In genomic region chr17:47494132-47494531, GRCm38 (mm10) we compare ENCODE assay signal across 24 mouse cellular contexts. TPM values are rescaled to one million over a fixed set of nuclear protein-coding genes. Genes with fewer than 3 reads are reported as not detected.
DNase-seq lines count a peak whose midpoint lies in the region; ATAC-seq and TF ChIP-seq lines count a peak whose summit lies in the region.
"Had no signal": no experiment of that assay in that cellular context is flagged by ENCODE, and none has a peak within 500 bp of the region (broad histone marks: within the 10 kb centered on the region; RNA-seq: fewer than 3 reads in every experiment).

No protein-coding gene starts in this region.

- H3K36me3 ChIP-seq in heart, embryonic 12.5 days: peaks cover 94% of the 10 kb centered on the region
- peaks cover 86% of the 10 kb centered on the region for H3K36me3 ChIP-seq in liver, postnatal 0 days (replicated peaks; ENCODE audit: insufficient read depth, low read length)
- peaks cover 62% of the 10 kb centered on the region for H3K36me3 ChIP-seq in liver, embryonic 11.5 days (ENCODE audit: control insufficient read depth, insufficient read depth, low read length)
- peaks cover 72% of the 10 kb centered on the region for H3K36me3 ChIP-seq in small intestine, adult 2 months (ENCODE audit: control insufficient read depth, insufficient read depth, low read length)

- peak overlapping the region; percentile 63 for H3K27ac ChIP-seq in heart, embryonic 12.5 days (ENCODE audit: poor library complexity, severe bottlenecking)
- no peak overlapping the region for H3K27ac ChIP-seq in liver, postnatal 0 days (ENCODE audit: low read depth)
- H3K27ac ChIP-seq in liver, embryonic 11.5 days (ENCODE audit: low read depth, low read length): peak overlapping the region; percentile 49; the same call in 1 of the 2 replicates
- peak overlapping the region; percentile 37 for H3K27ac ChIP-seq in small intestine, adult 2 months (ENCODE audit: insufficient read depth, low read depth, low read length)
- H3K27ac ChIP-seq: embryonic facial prominence, embryonic 15.5 days; forebrain, embryonic 10.5 days; gastrocnemius, adult 2 months; hindbrain, embryonic 10.5 days; hindbrain, embryonic 14.5 days had no signal

- ATAC-seq in heart, embryonic 12.5 days (ENCODE audit: insufficient number of reproducible peaks, low FRiP score): peak; percentile 81
- no peak for ATAC-seq in liver, postnatal 0 days
- peak; percentile 59; the same call in 1 of the 2 replicates for ATAC-seq in liver, embryonic 11.5 days (replicated peaks; ENCODE audit: low FRiP score)
- ATAC-seq: forebrain, embryonic 14.5 days had no signal

- no peak overlapping the region for H3K4me3 ChIP-seq in heart, embryonic 12.5 days
- no peak overlapping the region for H3K4me3 ChIP-seq in liver, postnatal 0 days (ENCODE audit: low read depth, low read length)
- H3K4me3 ChIP-seq in liver, embryonic 11.5 days (ENCODE audit: low read depth, low read length): no peak overlapping the region
- no peak overlapping the region for H3K4me3 ChIP-seq in small intestine, adult 2 months (ENCODE audit: low read depth, low read length)
- H3K4me3 ChIP-seq: embryonic facial prominence, embryonic 15.5 days; erythroblast, embryonic 14.5 days; forebrain, embryonic 10.5 days; gastrocnemius, adult 2 months; hindbrain, embryonic 10.5 days had no signal

- DNase-seq in heart, adult 18-20 months: no peak
- peak; percentile 30 for DNase-seq in liver
- DNase-seq in liver, postnatal 0 days: no peak
- DNase-seq in liver, embryonic 11.5 days (ENCODE audit: low spot score): no peak
- DNase-seq in cerebellum, adult 9-10 months: no peak
- DNase-seq: adrenal gland, adult 8-10 months; adrenal gland, postnatal 36 days; cerebellum, adult 2 months; cerebellum, postnatal 14 days; embryo, embryonic 11 days; gastrocnemius, adult 2 months; gastrocnemius, postnatal 25 days had no signal

- TF ChIP-seq CTCF in liver, postnatal 0 days (IDR thresholded peaks at IDR 0.05; ENCODE audit: low read depth): no peak
- no peak for TF ChIP-seq CTCF in small intestine, adult 2 months (IDR thresholded peaks at IDR 0.05; ENCODE audit: extremely low read depth, insufficient read length, insufficient replicate concordance, low read depth, low read length)

- no peaks in the 10 kb centered on the region for H3K4me1 ChIP-seq in heart, embryonic 12.5 days (replicated peaks)
- peaks cover under 1% of the 10 kb centered on the region; the same call in 1 of the 2 replicates for H3K4me1 ChIP-seq in liver, postnatal 0 days (ENCODE audit: insufficient read depth)
- H3K4me1 ChIP-seq in liver, embryonic 11.5 days (replicated peaks; ENCODE audit: control insufficient read depth, insufficient read depth, low read length): peaks cover 9% of the 10 kb centered on the region
- peaks cover 9% of the 10 kb centered on the region; the same call in 1 of the 2 replicates for H3K4me1 ChIP-seq in small intestine, adult 2 months (ENCODE audit: control insufficient read depth, insufficient read depth, insufficient read length, low read length)
- H3K4me1 ChIP-seq: embryonic facial prominence, embryonic 15.5 days; forebrain, embryonic 10.5 days; hindbrain, embryonic 10.5 days had no signal

- no peaks in the 10 kb centered on the region for H3K27me3 ChIP-seq in heart, embryonic 12.5 days (replicated peaks)
- no peaks in the 10 kb centered on the region for H3K27me3 ChIP-seq in liver, postnatal 0 days (ENCODE audit: insufficient read depth, low read length)
- H3K27me3 ChIP-seq in liver, embryonic 11.5 days (replicated peaks; ENCODE audit: control insufficient read depth, insufficient read depth, low read length): no peaks in the 10 kb centered on the region
- no peaks in the 10 kb centered on the region for H3K27me3 ChIP-seq in small intestine, adult 2 months (ENCODE audit: control insufficient read depth, insufficient read depth, low read length)
- H3K27me3 ChIP-seq: CH12.LX; embryonic facial prominence, embryonic 15.5 days had no signal

- TF ChIP-seq EP300 in liver, postnatal 0 days (IDR thresholded peaks at IDR 0.05; ENCODE audit: low read depth): no peak

- 81% methylated on average over 11 of the region's 11 CpGs for WGBS in heart, embryonic 12.5 days
- WGBS in liver, postnatal 0 days (ENCODE audit: insufficient replicate concordance): 80% methylated on average over 11 of the region's 11 CpGs
- WGBS in liver, embryonic 11.5 days: 78% methylated on average over 11 of the region's 11 CpGs
- 54% methylated on average over 11 of the region's 11 CpGs for WGBS in small intestine, adult 2 months

- no peak for TF ChIP-seq POLR2A in small intestine, adult 2 months (IDR thresholded peaks at IDR 0.05; ENCODE audit: low read depth, low read length)

- H3K9me3 ChIP-seq in heart, embryonic 12.5 days (replicated peaks): no peaks in the 10 kb centered on the region
- H3K9me3 ChIP-seq in liver, postnatal 0 days (ENCODE audit: low read length): no peaks in the 10 kb centered on the region
- H3K9me3 ChIP-seq in liver, embryonic 11.5 days (ENCODE audit: control insufficient read depth, low read length): no peaks in the 10 kb centered on the region
- H3K9me3 ChIP-seq: embryonic facial prominence, embryonic 15.5 days; forebrain, embryonic 10.5 days; hindbrain, embryonic 10.5 days had no signal

- no peak overlapping the region for H3K9ac ChIP-seq in heart, embryonic 12.5 days
- no peak overlapping the region for H3K9ac ChIP-seq in liver, postnatal 0 days (replicated peaks)
- no peak overlapping the region for H3K9ac ChIP-seq in liver, embryonic 11.5 days (ENCODE audit: low read depth, low read length)
- H3K9ac ChIP-seq: embryonic facial prominence, embryonic 15.5 days; hindbrain, embryonic 14.5 days had no signal

- no peak overlapping the region for H3K4me2 ChIP-seq in heart, embryonic 12.5 days
- no peak overlapping the region for H3K4me2 ChIP-seq in liver, postnatal 0 days (ENCODE audit: low read depth, low read length)
- no peak overlapping the region for H3K4me2 ChIP-seq in liver, embryonic 11.5 days
- H3K4me2 ChIP-seq: embryonic facial prominence, embryonic 15.5 days; hindbrain, embryonic 14.5 days had no signal

RNA-seq across cellular contexts. Expression of gene Taf8, which starts 8.0 kb away (rescaled TPM):
- 21.1 and 22.1 TPM in 2 replicates for polyA plus RNA-seq in heart, embryonic 12.5 days (2016; fragmentation: Nextera tagmentation; extraction: Ambion mirVana)
- total RNA-seq in heart, adult 18-20 months (2021): 10 to 100 TPM; 10.2 to 10.4 TPM
- 6.5 and 8.1 TPM in 2 replicates for polyA plus RNA-seq in liver, postnatal 0 days (2015; fragmentation: Nextera tagmentation; extraction: Ambion mirVana)
- polyA plus RNA-seq in liver, embryonic 11.5 days (2014; fragmentation: Nextera tagmentation; extraction: Ambion mirVana): 20.7 and 21.3 TPM in 2 replicates
- 6.2 and 13.3 TPM in 2 replicates for polyA plus RNA-seq in small intestine, adult 2 months (2012; rRNA removed)

RNA-seq across cellular contexts. Expression of gene Ccnd3, which starts 10.7 kb away (rescaled TPM):
- 533 and 538 TPM in 2 replicates for polyA plus RNA-seq in heart, embryonic 12.5 days (2016; fragmentation: Nextera tagmentation; extraction: Ambion mirVana)
- total RNA-seq in heart, adult 18-20 months (2021): 10 to 100 TPM; 83.3 to 87.1 TPM
- polyA plus RNA-seq in liver, postnatal 0 days (2015; fragmentation: Nextera tagmentation; extraction: Ambion mirVana): 249 and 250 TPM in 2 replicates
- polyA plus RNA-seq in liver, embryonic 11.5 days (2014; fragmentation: Nextera tagmentation; extraction: Ambion mirVana): 525 and 530 TPM in 2 replicates
- 49.9 and 54.9 TPM in 2 replicates for polyA plus RNA-seq in small intestine, adult 2 months (2012; rRNA removed)

RNA-seq across cellular contexts. Expression of gene 1700001C19Rik, which starts 57.0 kb away (rescaled TPM):
- polyA plus RNA-seq in heart, embryonic 12.5 days (2016; fragmentation: Nextera tagmentation; extraction: Ambion mirVana): 1.0 and 1.2 TPM in 2 replicates
- total RNA-seq in heart, adult 18-20 months (2021): not detected
- polyA plus RNA-seq in liver, postnatal 0 days (2015; fragmentation: Nextera tagmentation; extraction: Ambion mirVana): 7.5 and 7.8 TPM in 2 replicates
- 0.52 and 0.96 TPM in 2 replicates for polyA plus RNA-seq in liver, embryonic 11.5 days (2014; fragmentation: Nextera tagmentation; extraction: Ambion mirVana)
- 0.08 TPM in 1 of 2 replicates, not detected in the other for polyA plus RNA-seq in small intestine, adult 2 months (2012; rRNA removed)
- total RNA-seq: adrenal gland, postnatal 36 days; CH12.LX; common myeloid progenitor, adult 5-6 weeks; gastrocnemius, adult 2 months; gastrocnemius, postnatal 25 days; granulocyte monocyte progenitor cell, adult 5-6 weeks; heart, postnatal 25 days had no signal
- polyA plus RNA-seq: erythroblast, embryonic 14.5 days; forebrain, embryonic 10.5 days had no signal

RNA-seq across cellular contexts. Expression of gene AI661453, which starts 57.7 kb away (rescaled TPM):
- polyA plus RNA-seq in heart, embryonic 12.5 days (2016; fragmentation: Nextera tagmentation; extraction: Ambion mirVana): 0.85 and 1.1 TPM in 2 replicates
- 1 to 10 TPM; 1.3 to 2.1 TPM for total RNA-seq in heart, adult 18-20 months (2021)
- polyA plus RNA-seq in liver, postnatal 0 days (2015; fragmentation: Nextera tagmentation; extraction: Ambion mirVana): 1.0 and 1.6 TPM in 2 replicates
- 0.22 and 0.23 TPM in 2 replicates for polyA plus RNA-seq in liver, embryonic 11.5 days (2014; fragmentation: Nextera tagmentation; extraction: Ambion mirVana)
- polyA plus RNA-seq in small intestine, adult 2 months (2012; rRNA removed): 21.8 and 27.3 TPM in 2 replicates
- total RNA-seq: CH12.LX had no signal
- polyA plus RNA-seq: erythroblast, embryonic 14.5 days had no signal
